Mouse (Mus musculus): ENCODE data around the gene Ift27. TPM values are rescaled to one million over a fixed set of nuclear protein-coding genes. Genes with fewer than 3 reads are reported as not detected.

Gene Ift27
- polyA plus RNA-seq, 1 experiment from 2014 or later = 148 TPM

DNA sequence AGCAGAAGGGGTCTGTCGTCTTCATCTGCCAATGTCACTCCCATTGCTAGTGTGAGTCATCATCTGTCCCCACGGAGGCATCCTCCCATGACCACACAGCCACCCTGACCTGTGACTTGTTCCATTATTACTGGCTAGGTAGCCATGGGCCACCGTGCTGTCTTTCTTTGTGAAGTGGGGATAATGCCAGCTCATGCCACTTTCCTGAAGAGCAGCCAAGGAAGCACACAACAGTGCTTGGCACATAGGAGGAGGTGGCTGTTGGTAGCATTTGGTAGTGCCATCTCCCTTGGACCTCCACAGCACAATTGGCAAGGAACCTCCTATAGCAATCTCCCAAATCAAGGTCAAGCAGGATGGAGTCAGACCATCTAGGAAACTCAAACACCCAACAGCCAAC lies 20.4 kb upstream of the Ift27 start:
- DNase-seq (ENCODE audit: low spot score, missing footprints) (no peak), ATAC-seq (ENCODE audit: low FRiP score) (no peak)
- no peaks in the 10 kb centered on the region for H3K27me3 ChIP-seq (ENCODE audit: control insufficient read depth, insufficient read depth, low read length)
- no peaks in the 10 kb centered on the region for H3K36me3 ChIP-seq (ENCODE audit: control insufficient read depth, insufficient read depth, low read length)
- 78% methylated on average over 3 of the region's 3 CpGs for WGBS
- no peaks in the 10 kb centered on the region for H3K4me1 ChIP-seq (ENCODE audit: control insufficient read depth, insufficient read depth, low read length)
- H3K9ac ChIP-seq (ENCODE audit: low read length) = no peak overlapping the region
- no peak overlapping the region for H3K27ac ChIP-seq (ENCODE audit: low read depth, low read length)
- no peak overlapping the region for H3K4me2 ChIP-seq
- H3K9me3 ChIP-seq (ENCODE audit: control insufficient read depth, low read length) = no peaks in the 10 kb centered on the region
- no peak overlapping the region for H3K4me3 ChIP-seq (ENCODE audit: low read depth, low read length)

- Histone ChIP-seq H3K4me2 (no peak overlapping the region), H3K27ac (ENCODE audit: low read depth, low read length) (no peak overlapping the region), H3K9ac (ENCODE audit: low read length) (no peak overlapping the region), H3K9me3 (ENCODE audit: control insufficient read depth, low read length) (no peaks in the 10 kb centered on the region), H3K4me3 (ENCODE audit: low read depth, low read length) (no peak overlapping the region), H3K27me3 (ENCODE audit: control insufficient read depth, insufficient read depth, low read length) (no peaks in the 10 kb centered on the region), H3K4me1 (ENCODE audit: control insufficient read depth, insufficient read depth, low read length) (no peaks in the 10 kb centered on the region), H3K36me3 (ENCODE audit: control insufficient read depth, insufficient read depth, low read length) (no peaks in the 10 kb centered on the region)
- 90% methylated on average over 7 of the region's 7 CpGs for WGBS
- ATAC-seq (ENCODE audit: low FRiP score) (no peak), DNase-seq (ENCODE audit: low spot score, missing footprints) (peak; percentile 8)
These were observed 15.7 kb upstream of the Ift27 start for GRCm38 (mm10) chr15:78189636-78190035.

DNA sequence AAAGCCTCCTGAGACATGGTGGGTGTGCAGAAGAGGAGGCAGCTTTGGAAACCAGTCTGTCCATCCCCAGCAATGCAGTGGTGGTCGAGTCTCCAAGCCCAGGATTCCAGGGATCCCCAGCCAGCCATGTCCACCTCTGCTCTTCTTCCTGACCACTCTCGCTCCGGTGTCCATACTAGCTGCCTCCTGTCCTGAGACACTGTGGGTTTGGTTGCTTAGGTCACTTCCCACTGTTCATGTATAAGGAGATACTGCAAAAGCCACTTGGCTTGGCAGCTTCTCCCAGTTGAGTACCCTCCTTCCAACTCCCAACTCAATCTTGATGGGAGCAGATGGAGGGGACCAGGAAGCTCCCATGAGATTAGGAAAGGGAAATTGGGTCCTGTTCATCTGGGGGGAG lies 14.6 kb upstream of the Ift27 start:
- Histone ChIP-seq H3K27ac (ENCODE audit: low read depth, low read length) (no peak overlapping the region), H3K4me1 (ENCODE audit: control insufficient read depth, insufficient read depth, low read length) (no peaks in the 10 kb centered on the region), H3K36me3 (ENCODE audit: control insufficient read depth, insufficient read depth, low read length) (no peaks in the 10 kb centered on the region), H3K4me3 (ENCODE audit: low read depth, low read length) (no peak overlapping the region), H3K9me3 (ENCODE audit: control insufficient read depth, low read length) (no peaks in the 10 kb centered on the region), H3K4me2 (no peak overlapping the region), H3K27me3 (ENCODE audit: control insufficient read depth, insufficient read depth, low read length) (no peaks in the 10 kb centered on the region), H3K9ac (ENCODE audit: low read length) (no peak overlapping the region)
- no peak for ATAC-seq (ENCODE audit: low FRiP score)
- peak; percentile 12 for DNase-seq (ENCODE audit: low spot score, missing footprints)
- WGBS = 75% methylated on average over 3 of the region's 3 CpGs

DNA sequence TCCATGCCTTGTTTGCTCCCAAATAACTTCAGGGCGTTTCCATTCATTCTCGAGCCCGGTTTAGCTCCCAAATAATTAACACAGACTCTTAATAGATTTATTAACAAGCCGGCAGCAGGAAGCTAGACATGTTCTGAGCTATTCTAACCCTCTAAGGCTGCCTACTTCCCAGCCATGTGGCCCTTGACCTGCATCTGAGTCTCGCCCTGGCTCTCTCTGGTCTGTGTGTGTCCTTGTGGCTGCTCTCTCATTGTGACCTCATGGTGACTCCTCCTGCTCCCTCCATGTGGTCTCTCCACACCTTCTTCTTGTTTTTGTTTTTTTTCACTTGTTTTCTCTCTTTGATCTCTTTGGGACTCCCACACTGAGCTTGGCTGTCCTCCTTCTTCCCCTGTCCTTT lies 13.0 kb upstream of the Ift27 start:
- no peaks in the 10 kb centered on the region for H3K27me3 ChIP-seq (ENCODE audit: control insufficient read depth, insufficient read depth, low read length)
- 76% methylated on average over 5 of the region's 5 CpGs for WGBS
- no peaks in the 10 kb centered on the region for H3K36me3 ChIP-seq (ENCODE audit: control insufficient read depth, insufficient read depth, low read length)
- H3K9ac ChIP-seq (ENCODE audit: low read length) = no peak overlapping the region
- no peaks in the 10 kb centered on the region for H3K9me3 ChIP-seq (ENCODE audit: control insufficient read depth, low read length)
- no peak overlapping the region for H3K4me3 ChIP-seq (ENCODE audit: low read depth, low read length)
- H3K27ac ChIP-seq (ENCODE audit: low read depth, low read length) = no peak overlapping the region
- ATAC-seq (ENCODE audit: low FRiP score) (no peak), DNase-seq (ENCODE audit: low spot score, missing footprints) (no peak)
- no peaks in the 10 kb centered on the region for H3K4me1 ChIP-seq (ENCODE audit: control insufficient read depth, insufficient read depth, low read length)
- no peak overlapping the region for H3K4me2 ChIP-seq

- peak; percentile 77 for DNase-seq (ENCODE audit: low spot score, missing footprints)
- Histone ChIP-seq H3K36me3 (ENCODE audit: control insufficient read depth, insufficient read depth, low read length) (no peaks in the 10 kb centered on the region), H3K9ac (ENCODE audit: low read length) (no peak overlapping the region), H3K27ac (ENCODE audit: low read depth, low read length) (no peak overlapping the region), H3K4me3 (ENCODE audit: low read depth, low read length) (no peak overlapping the region), H3K9me3 (ENCODE audit: control insufficient read depth, low read length) (no peaks in the 10 kb centered on the region), H3K27me3 (ENCODE audit: control insufficient read depth, insufficient read depth, low read length) (no peaks in the 10 kb centered on the region), H3K4me2 (no peak overlapping the region), H3K4me1 (ENCODE audit: control insufficient read depth, insufficient read depth, low read length) (no peaks in the 10 kb centered on the region)
- 90% methylated on average over 4 of the region's 4 CpGs for WGBS
- ATAC-seq (ENCODE audit: low FRiP score) = no peak
These were observed 11.7 kb upstream of the Ift27 start for GRCm38 (mm10) chr15:78185609-78186008.

DNA sequence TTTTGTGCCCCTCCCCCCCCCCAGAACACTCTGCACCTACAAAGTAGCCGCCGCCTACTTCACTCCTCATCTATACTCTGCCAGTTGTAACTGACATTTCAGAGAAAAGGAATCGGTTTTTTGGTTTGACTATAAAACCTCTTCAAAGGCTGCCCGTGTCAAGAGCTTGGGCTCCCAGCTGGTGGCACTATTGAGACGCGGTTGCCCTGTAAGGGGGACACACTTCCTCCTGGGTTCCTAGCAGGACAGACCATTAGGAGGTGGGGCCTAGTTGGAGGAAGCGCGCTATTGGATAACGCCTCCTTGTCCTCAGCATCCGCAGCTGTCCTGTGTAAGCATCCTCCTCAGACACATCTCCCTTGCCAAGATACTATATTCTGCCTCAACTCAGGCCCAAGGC lies 10.9 kb upstream of the Ift27 start:
- H3K4me3 ChIP-seq (ENCODE audit: low read depth, low read length) = no peak overlapping the region
- H3K4me1 ChIP-seq (ENCODE audit: control insufficient read depth, insufficient read depth, low read length) = no peaks in the 10 kb centered on the region
- ATAC-seq (ENCODE audit: low FRiP score) (peak; percentile 86), DNase-seq (ENCODE audit: low spot score, missing footprints) (peak; percentile 92)
- no peak overlapping the region for H3K27ac ChIP-seq (ENCODE audit: low read depth, low read length)
- H3K4me2 ChIP-seq = peak overlapping the region; percentile 37
- H3K36me3 ChIP-seq (ENCODE audit: control insufficient read depth, insufficient read depth, low read length) = no peaks in the 10 kb centered on the region
- WGBS = 3% methylated on average over 10 of the region's 10 CpGs
- H3K27me3 ChIP-seq (ENCODE audit: control insufficient read depth, insufficient read depth, low read length) = no peaks in the 10 kb centered on the region
- no peak overlapping the region for H3K9ac ChIP-seq (ENCODE audit: low read length)
- no peaks in the 10 kb centered on the region for H3K9me3 ChIP-seq (ENCODE audit: control insufficient read depth, low read length)

GRCm38 (mm10) chr15:78181701-78182405 lies 7.9 kb upstream of the Ift27 start:
- DNase-seq (ENCODE audit: low spot score, missing footprints) (peak; percentile 82), ATAC-seq (ENCODE audit: low FRiP score) (no peak)
- Histone ChIP-seq H3K4me1 (ENCODE audit: control insufficient read depth, insufficient read depth, low read length) (peaks cover 2% of the 10 kb centered on the region; the same call in 1 of the 2 replicates), H3K27ac (ENCODE audit: low read depth, low read length) (no peak overlapping the region), H3K36me3 (ENCODE audit: control insufficient read depth, insufficient read depth, low read length) (no peaks in the 10 kb centered on the region), H3K9ac (ENCODE audit: low read length) (no peak overlapping the region), H3K27me3 (ENCODE audit: control insufficient read depth, insufficient read depth, low read length) (no peaks in the 10 kb centered on the region), H3K9me3 (ENCODE audit: control insufficient read depth, low read length) (no peaks in the 10 kb centered on the region), H3K4me3 (ENCODE audit: low read depth, low read length) (no peak overlapping the region), H3K4me2 (no peak overlapping the region)
- 35% methylated on average over 8 of the region's 8 CpGs for WGBS

DNA sequence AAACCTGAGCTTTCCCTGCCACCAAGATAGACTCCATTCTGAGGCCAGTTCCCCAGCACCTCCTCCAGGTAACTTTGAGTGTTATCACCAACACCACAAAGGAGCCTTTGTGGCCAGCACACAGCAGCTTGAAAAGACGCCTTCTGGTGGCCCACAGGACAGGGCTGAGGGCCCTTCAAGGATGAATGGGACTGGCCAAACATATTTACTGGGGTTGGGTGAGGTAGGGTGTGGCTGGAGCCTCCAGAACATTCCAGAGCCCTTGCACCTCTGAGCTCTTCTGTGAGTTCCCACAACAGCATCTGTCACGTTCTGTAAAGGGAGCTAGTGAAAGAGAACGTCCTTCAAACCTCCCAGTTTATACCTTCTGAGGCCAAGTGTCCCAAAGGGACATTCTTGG lies 5.9 kb upstream of the Ift27 start:
- H3K27ac ChIP-seq (ENCODE audit: low read depth, low read length) = no peak overlapping the region
- 73% methylated on average over 3 of the region's 3 CpGs for WGBS
- no peak overlapping the region for H3K9ac ChIP-seq (ENCODE audit: low read length)
- no peaks in the 10 kb centered on the region for H3K36me3 ChIP-seq (ENCODE audit: control insufficient read depth, insufficient read depth, low read length)
- H3K4me1 ChIP-seq (ENCODE audit: control insufficient read depth, insufficient read depth, low read length) = peaks cover 4% of the 10 kb centered on the region; the same call in 1 of the 2 replicates
- no peak for ATAC-seq (ENCODE audit: low FRiP score)
- H3K9me3 ChIP-seq (ENCODE audit: control insufficient read depth, low read length) = no peaks in the 10 kb centered on the region
- no peak overlapping the region for H3K4me3 ChIP-seq (ENCODE audit: low read depth, low read length)
- no peak for DNase-seq (ENCODE audit: low spot score, missing footprints)
- H3K4me2 ChIP-seq = no peak overlapping the region
- H3K27me3 ChIP-seq (ENCODE audit: control insufficient read depth, insufficient read depth, low read length) = no peaks in the 10 kb centered on the region

GRCm38 (mm10) chr15:78178397-78178796 lies 4.5 kb upstream of the Ift27 start:
- no peak overlapping the region for H3K9ac ChIP-seq (ENCODE audit: low read length)
- no peak overlapping the region for H3K4me3 ChIP-seq (ENCODE audit: low read depth, low read length)
- peak; percentile 98 for DNase-seq (ENCODE audit: low spot score, missing footprints)
- H3K27ac ChIP-seq (ENCODE audit: low read depth, low read length) = 0 out of 2 replicates have a peak overlapping the region, but pooled peaks have one; percentile 25
- H3K36me3 ChIP-seq (ENCODE audit: control insufficient read depth, insufficient read depth, low read length) = no peaks in the 10 kb centered on the region
- peak; percentile 3; the same call in 1 of the 2 replicates for ATAC-seq (ENCODE audit: low FRiP score)
- H3K4me1 ChIP-seq (ENCODE audit: control insufficient read depth, insufficient read depth, low read length) = peaks cover 6% of the 10 kb centered on the region
- H3K9me3 ChIP-seq (ENCODE audit: control insufficient read depth, low read length) = no peaks in the 10 kb centered on the region
- 6% methylated on average over 8 of the region's 9 CpGs for WGBS
- no peaks in the 10 kb centered on the region for H3K27me3 ChIP-seq (ENCODE audit: control insufficient read depth, insufficient read depth, low read length)
- H3K4me2 ChIP-seq = peak overlapping the region; percentile 13; the same call in 1 of the 2 replicates

All from midbrain, embryonic 11.5 days (tissue).